Mouse (Mus musculus) heart, adult 2 months (tissue): ENCODE measurements around the gene Nrxn3.

Experiments
- CTCF ChIP-seq: fragments of 200-600 bp; IDR thresholded peaks from 2 replicates; pipeline ENCODE4 v1.8.1; 2022; ENCODE audit warnings: antibody characterized with exemption, mild to moderate bottlenecking, moderate library complexity
- EP300 ChIP-seq: fragments of 200-500 bp; IDR thresholded peaks from 2 replicates; pipeline ENCODE4 v1.6.1; 2011; ENCODE audit warnings: low read depth, low read length, control low read depth; ENCODE audit not compliant: insufficient read depth
- POLR2A ChIP-seq: fragments of 200-500 bp; IDR thresholded peaks from 2 replicates; pipeline ENCODE4 v1.6.1; 2011; ENCODE audit warnings: mild to moderate bottlenecking, low read depth, low read length, control low read depth; ENCODE audit not compliant: insufficient read depth

DNA sequence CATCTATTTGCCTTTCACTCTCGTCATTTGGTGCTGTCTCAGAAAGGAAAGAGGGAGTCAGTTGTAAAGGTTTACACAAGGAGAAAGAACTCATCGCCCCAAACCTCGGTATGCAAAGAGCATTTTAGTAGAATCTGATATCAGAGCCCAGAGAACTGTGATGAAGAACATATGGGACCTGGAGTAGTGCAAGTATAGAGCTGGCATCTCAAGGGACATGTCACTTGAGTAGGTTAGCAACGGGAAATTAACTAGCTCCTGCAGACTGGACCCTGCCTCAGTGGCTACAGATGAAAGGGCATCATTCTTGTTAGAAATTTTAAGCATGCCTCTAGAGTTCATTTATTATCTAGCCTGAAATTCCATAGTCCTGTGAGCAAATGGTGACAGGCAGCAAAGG lies 1099.5 kb downstream of the Nrxn3 start:
- TF ChIP-seq CTCF (no peak), POLR2A (no peak), EP300 (no peak)
